Mouse (Mus musculus): ENCODE data around the gene Gm16181.

Gene Gm16181

DNA sequence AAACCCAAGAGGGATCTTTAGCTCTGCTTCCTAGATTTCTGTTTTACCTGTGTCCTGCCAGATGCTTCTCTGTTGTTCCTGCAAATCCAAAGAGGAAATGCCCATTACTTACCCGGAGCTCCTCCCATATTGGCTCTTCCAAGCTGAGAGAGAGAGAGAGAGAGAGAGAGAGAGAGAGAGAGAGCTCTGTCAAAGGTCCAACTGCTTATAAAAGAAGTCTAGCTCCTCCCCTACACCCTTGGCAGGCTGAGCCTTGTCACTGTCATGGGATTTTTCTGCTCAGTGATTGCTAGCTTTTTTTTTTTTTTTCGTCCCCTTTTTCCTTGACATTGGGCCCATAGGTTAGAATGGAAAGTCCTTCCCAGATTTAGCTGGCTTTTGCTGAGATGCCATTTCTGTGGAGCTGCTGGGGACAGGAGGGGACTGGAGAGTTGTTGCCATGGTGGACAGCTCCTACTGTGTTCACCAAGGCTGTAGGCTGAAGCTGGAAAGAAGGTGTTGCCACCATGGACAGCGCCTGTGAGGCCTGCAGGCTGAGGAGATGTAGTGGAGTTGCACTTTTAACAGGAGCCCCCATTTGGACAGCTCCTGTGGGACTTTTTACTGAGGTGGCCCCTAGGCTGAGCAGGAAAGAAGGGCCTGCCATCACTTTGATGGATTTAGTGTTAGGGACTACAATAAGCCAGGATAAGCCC, 49.2 kb downstream of the Gm16181 start:
- DNase-seq (ENCODE audit: low spot score): peak; percentile 35

GRCm38 (mm10) chr17:35272249-35272648, 51.6 kb downstream of the Gm16181 start:
- no peak for DNase-seq (ENCODE audit: low spot score)

All from T-cell, adult 2 months (primary cell).